Mouse (Mus musculus): Measurements from ENCODE around the gene Pde4a. TPM values are rescaled to one million over a fixed set of nuclear protein-coding genes. Genes with fewer than 3 reads are reported as not detected.

Pde4a gene
- polyA plus RNA-seq (2015; fragmentation: Nextera tagmentation; extraction: Ambion mirVana) = 4.7 TPM in 2 replicates

DNA sequence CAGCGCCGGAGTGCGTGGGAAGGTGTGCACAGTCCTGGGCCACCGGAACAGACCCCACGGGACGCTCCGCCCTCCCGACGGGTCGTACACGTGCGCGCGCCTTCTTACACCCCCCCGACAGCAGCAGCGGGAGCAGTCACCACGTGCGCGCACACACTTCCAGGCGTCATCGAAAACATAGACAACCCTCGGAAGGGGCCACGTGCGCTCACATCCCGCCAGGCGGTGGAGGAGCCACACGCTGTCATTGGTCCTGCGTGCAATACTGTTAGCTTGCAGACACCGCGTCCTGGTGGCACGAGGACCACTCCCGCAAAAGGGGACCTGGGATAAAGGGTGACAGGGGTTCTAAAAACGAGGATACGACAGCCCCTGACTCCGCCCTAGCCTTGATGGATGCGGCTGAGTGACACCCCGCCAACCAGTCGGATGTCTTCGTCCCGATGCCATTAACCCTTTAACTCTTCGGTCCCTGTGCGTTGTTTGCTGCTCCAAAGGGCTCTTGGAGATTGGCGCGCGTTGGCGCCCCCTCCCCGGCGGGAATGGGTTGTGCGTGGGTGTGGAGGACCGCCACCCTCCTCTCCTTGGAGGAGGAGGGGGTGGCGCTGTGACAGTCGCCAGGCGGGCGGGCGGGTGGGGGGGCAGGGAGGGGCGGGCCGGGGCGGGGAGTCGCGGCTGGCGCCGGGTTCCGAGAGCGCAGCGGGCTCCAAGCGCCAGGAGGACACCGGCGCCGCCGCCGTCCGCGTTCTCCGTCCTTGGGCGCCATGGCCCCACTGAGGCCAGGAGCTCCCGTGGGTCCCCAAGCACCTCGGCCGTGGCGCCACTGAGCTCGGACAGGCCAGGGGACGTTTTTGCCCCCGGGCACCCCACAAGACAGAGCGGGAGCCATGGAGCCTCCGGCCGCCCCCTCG is at the start of gene Pde4a:
Pde4a (plus strand) TSS at position 674 of the 911 bp plus-strand sequence.
- WGBS = under 1% methylated on average over 77 of the region's 86 CpGs
- Histone ChIP-seq H3K9ac (ENCODE audit: low read length) (peak within 1 kb of the TSS; percentile 66), H3K27ac (ENCODE audit: low read length) (no peak within 1 kb of the TSS), H3K27me3 (ENCODE audit: control insufficient read depth, insufficient read depth, low read length) (peaks cover 43% of the 10 kb centered on the region), H3K9me3 (replicated peaks; ENCODE audit: control insufficient read depth, low read length) (no peaks in the 10 kb centered on the region), H3K4me1 (ENCODE audit: control insufficient read depth, insufficient read depth, low read length) (peaks cover 32% of the 10 kb centered on the region), H3K4me3 (replicated peaks; ENCODE audit: low read length) (peak within 1 kb of the TSS; percentile 54), H3K36me3 (ENCODE audit: control insufficient read depth, insufficient read depth, low read length) (no peaks in the 10 kb centered on the region), H3K4me2 (ENCODE audit: low read depth, low read length) (peak within 1 kb of the TSS; percentile 87)
- ATAC-seq (ENCODE audit: insufficient read depth, low FRiP score) = no peak

DNA sequence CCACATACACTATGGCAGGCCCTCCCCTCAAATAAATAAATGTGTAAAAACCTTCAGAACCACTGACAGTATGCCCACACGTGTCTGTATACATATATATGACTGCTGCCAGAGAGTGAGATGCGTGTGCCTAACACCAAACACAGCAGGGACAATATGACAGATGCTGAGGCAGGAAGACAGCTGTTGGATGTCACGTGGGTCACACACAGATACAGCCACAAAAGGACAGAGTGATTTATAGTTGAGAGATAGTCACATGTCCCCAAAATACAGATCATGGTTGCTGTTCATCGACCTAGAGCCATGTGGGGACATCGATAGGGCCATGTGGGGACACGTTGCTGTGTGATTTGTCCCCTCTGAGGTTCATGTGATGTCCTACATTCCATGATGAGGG is 48.4 kb upstream of the Pde4a start:
- Histone ChIP-seq H3K4me3 (replicated peaks; ENCODE audit: low read length) (no peak overlapping the region), H3K9me3 (replicated peaks; ENCODE audit: control insufficient read depth, low read length) (no peaks in the 10 kb centered on the region), H3K4me2 (ENCODE audit: low read depth, low read length) (no peak overlapping the region), H3K27me3 (ENCODE audit: control insufficient read depth, insufficient read depth, low read length) (no peaks in the 10 kb centered on the region), H3K9ac (ENCODE audit: low read length) (no peak overlapping the region), H3K4me1 (ENCODE audit: control insufficient read depth, insufficient read depth, low read length) (no peaks in the 10 kb centered on the region), H3K36me3 (ENCODE audit: control insufficient read depth, insufficient read depth, low read length) (no peaks in the 10 kb centered on the region), H3K27ac (ENCODE audit: low read length) (no peak overlapping the region)
- no peak for ATAC-seq (ENCODE audit: insufficient read depth, low FRiP score)
- WGBS = 71% methylated on average over 6 of the region's 6 CpGs

DNA sequence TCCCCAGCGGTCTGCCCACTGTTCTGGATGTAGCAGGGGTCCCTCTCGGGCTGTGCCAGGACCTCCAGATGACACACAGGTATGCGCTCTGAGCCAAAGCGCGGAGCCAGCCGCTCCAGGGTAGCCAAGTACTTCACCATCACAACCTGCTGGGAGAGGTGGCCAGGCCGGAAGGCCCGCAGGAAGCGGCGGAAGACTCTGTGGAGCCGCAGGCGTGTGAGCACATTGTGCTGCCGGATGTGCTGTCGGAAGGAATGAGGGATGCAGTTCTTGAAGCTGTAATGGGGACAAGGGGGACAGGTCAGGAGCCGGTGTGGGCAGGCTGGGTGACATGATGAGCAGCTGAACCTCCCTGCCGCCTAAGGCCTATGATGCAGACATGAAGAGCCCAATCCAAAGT is 44.0 kb upstream of the Pde4a start:
- Histone ChIP-seq H3K4me1 (ENCODE audit: control insufficient read depth, insufficient read depth, low read length) (no peaks in the 10 kb centered on the region), H3K36me3 (ENCODE audit: control insufficient read depth, insufficient read depth, low read length) (peaks cover 10% of the 10 kb centered on the region; the same call in 1 of the 2 replicates), H3K27ac (ENCODE audit: low read length) (no peak overlapping the region), H3K9me3 (replicated peaks; ENCODE audit: control insufficient read depth, low read length) (no peaks in the 10 kb centered on the region), H3K27me3 (ENCODE audit: control insufficient read depth, insufficient read depth, low read length) (no peaks in the 10 kb centered on the region), H3K9ac (ENCODE audit: low read length) (no peak overlapping the region), H3K4me3 (replicated peaks; ENCODE audit: low read length) (no peak overlapping the region), H3K4me2 (ENCODE audit: low read depth, low read length) (no peak overlapping the region)
- WGBS = 88% methylated on average over 16 of the region's 16 CpGs
- ATAC-seq (ENCODE audit: insufficient read depth, low FRiP score) = no peak

- H3K4me1 ChIP-seq (ENCODE audit: control insufficient read depth, insufficient read depth, low read length) = no peaks in the 10 kb centered on the region
- H3K9ac ChIP-seq (ENCODE audit: low read length) = no peak overlapping the region
- H3K27me3 ChIP-seq (ENCODE audit: control insufficient read depth, insufficient read depth, low read length) = no peaks in the 10 kb centered on the region
- H3K4me2 ChIP-seq (ENCODE audit: low read depth, low read length) = no peak overlapping the region
- WGBS = 77% methylated on average over 5 of the region's 5 CpGs
- H3K9me3 ChIP-seq (replicated peaks; ENCODE audit: control insufficient read depth, low read length) = no peaks in the 10 kb centered on the region
- no peak overlapping the region for H3K4me3 ChIP-seq (replicated peaks; ENCODE audit: low read length)
- H3K27ac ChIP-seq (ENCODE audit: low read length) = no peak overlapping the region
- peaks cover 10% of the 10 kb centered on the region; the same call in 1 of the 2 replicates for H3K36me3 ChIP-seq (ENCODE audit: control insufficient read depth, insufficient read depth, low read length)
- ATAC-seq (ENCODE audit: insufficient read depth, low FRiP score) = no peak
These were observed 40.7 kb upstream of the Pde4a start for GRCm38 (mm10) chr9:21124837-21125236.

DNA sequence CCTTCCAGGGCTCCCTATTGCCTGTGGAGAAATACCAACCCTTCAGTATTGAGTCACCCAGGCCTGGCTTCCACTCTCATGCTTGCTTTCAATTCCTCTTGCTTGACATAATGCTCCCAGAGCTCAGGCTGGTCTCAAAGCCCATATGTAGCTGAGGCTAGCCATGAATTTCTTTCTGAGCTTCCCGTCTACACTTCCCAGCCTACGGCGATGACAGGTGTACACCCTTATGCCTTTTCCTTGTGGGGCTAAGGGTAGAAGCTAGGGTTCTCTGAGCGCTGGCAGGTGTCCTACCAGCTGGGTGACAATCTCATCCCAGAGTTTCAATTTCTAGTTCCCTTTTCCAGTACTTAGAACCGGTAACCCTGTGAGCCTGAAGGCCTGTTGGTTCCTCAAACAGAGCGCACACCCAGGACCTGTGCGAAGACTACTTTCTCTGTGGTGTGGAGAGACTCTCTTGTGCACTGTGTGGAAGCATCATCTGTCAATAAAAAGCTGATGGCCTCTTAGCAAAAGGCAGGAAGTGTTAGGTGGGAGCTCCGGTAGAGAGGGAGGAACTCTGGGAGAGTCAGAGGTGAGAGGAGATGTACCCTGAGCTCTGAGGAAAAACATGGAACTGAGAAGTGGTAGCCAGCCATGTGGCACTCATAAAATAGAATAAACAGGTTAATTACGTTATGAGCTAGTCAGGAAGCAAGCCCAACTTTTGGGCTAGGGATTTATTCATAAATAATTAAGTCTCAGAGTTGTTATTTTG is 39.8 kb upstream of the Pde4a start:
- Histone ChIP-seq H3K9me3 (replicated peaks; ENCODE audit: control insufficient read depth, low read length) (no peaks in the 10 kb centered on the region), H3K27me3 (ENCODE audit: control insufficient read depth, insufficient read depth, low read length) (no peaks in the 10 kb centered on the region), H3K4me1 (ENCODE audit: control insufficient read depth, insufficient read depth, low read length) (peaks cover 5% of the 10 kb centered on the region), H3K27ac (ENCODE audit: low read length) (no peak overlapping the region), H3K4me3 (replicated peaks; ENCODE audit: low read length) (no peak overlapping the region), H3K36me3 (ENCODE audit: control insufficient read depth, insufficient read depth, low read length) (peaks cover 10% of the 10 kb centered on the region; the same call in 1 of the 2 replicates), H3K4me2 (ENCODE audit: low read depth, low read length) (no peak overlapping the region), H3K9ac (ENCODE audit: low read length) (no peak overlapping the region)
- no peak for ATAC-seq (ENCODE audit: insufficient read depth, low FRiP score)
- 87% methylated on average over 9 of the region's 9 CpGs for WGBS

GRCm38 (mm10) chr9:21126259-21126627 is 39.3 kb upstream of the Pde4a start:
- no peaks in the 10 kb centered on the region for H3K27me3 ChIP-seq (ENCODE audit: control insufficient read depth, insufficient read depth, low read length)
- H3K36me3 ChIP-seq (ENCODE audit: control insufficient read depth, insufficient read depth, low read length) = peaks cover 10% of the 10 kb centered on the region; the same call in 1 of the 2 replicates
- H3K9ac ChIP-seq (ENCODE audit: low read length) = no peak overlapping the region
- 62% methylated on average over 2 of the region's 2 CpGs for WGBS
- no peak overlapping the region for H3K4me3 ChIP-seq (replicated peaks; ENCODE audit: low read length)
- peaks cover 5% of the 10 kb centered on the region for H3K4me1 ChIP-seq (ENCODE audit: control insufficient read depth, insufficient read depth, low read length)
- no peak for ATAC-seq (ENCODE audit: insufficient read depth, low FRiP score)
- no peak overlapping the region for H3K4me2 ChIP-seq (ENCODE audit: low read depth, low read length)
- H3K9me3 ChIP-seq (replicated peaks; ENCODE audit: control insufficient read depth, low read length) = no peaks in the 10 kb centered on the region
- H3K27ac ChIP-seq (ENCODE audit: low read length) = no peak overlapping the region

GRCm38 (mm10) chr9:21131059-21131956 is 34.2 kb upstream of the Pde4a start, which contains the start of gene Tyk2:
Gene Tyk2, minus strand, starts transcription at chr9:21131243.
- WGBS = 6% methylated on average over 37 of the region's 37 CpGs
- Histone ChIP-seq H3K9ac (ENCODE audit: low read length) (peak within 1 kb of the TSS; percentile 76), H3K36me3 (ENCODE audit: control insufficient read depth, insufficient read depth, low read length) (no peaks in the 10 kb centered on the region), H3K4me1 (ENCODE audit: control insufficient read depth, insufficient read depth, low read length) (peaks cover 5% of the 10 kb centered on the region), H3K9me3 (replicated peaks; ENCODE audit: control insufficient read depth, low read length) (no peaks in the 10 kb centered on the region), H3K4me2 (ENCODE audit: low read depth, low read length) (peak within 1 kb of the TSS; percentile 71), H3K27me3 (ENCODE audit: control insufficient read depth, insufficient read depth, low read length) (no peaks in the 10 kb centered on the region), H3K27ac (ENCODE audit: low read length) (peak within 1 kb of the TSS; percentile 68), H3K4me3 (replicated peaks; ENCODE audit: low read length) (peak within 1 kb of the TSS; percentile 76)
- peak; percentile 97 for ATAC-seq (ENCODE audit: insufficient read depth, low FRiP score)

DNA sequence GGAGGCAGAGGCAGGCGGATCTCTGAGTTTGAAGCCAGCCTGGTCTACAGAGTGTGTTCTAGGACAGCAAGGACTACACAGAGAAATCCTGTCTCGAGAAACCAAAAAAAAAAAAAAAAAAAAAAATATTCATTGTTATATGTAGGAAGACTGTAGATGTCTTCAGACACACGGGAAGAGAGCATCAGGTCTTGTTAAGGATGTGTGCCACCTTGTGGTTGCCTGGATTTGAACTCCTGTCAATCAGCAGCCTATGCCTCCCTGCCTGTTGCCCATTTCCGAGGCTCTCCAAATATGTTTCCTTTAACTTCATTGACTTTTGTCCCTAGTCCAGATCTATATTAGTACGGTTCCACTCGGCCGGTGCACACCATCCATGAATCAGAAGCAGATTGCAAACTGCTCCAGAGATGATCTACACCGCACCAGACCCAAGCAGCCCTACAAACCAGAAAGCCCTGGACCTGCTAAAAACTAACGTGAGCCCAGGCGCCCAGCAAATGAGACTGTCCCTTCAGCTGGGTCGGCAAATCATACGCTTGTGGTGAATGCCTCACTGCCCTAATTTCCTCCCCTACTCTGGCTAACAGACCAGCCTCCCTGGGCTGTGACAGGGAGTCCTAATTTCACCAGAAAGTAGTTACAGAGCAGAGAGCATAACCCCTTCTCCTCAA is 33.3 kb upstream of the Pde4a start:
- Histone ChIP-seq H3K36me3 (ENCODE audit: control insufficient read depth, insufficient read depth, low read length) (no peaks in the 10 kb centered on the region), H3K4me3 (replicated peaks; ENCODE audit: low read length) (no peak overlapping the region), H3K9me3 (replicated peaks; ENCODE audit: control insufficient read depth, low read length) (no peaks in the 10 kb centered on the region), H3K27ac (ENCODE audit: low read length) (no peak overlapping the region), H3K9ac (ENCODE audit: low read length) (no peak overlapping the region), H3K4me1 (ENCODE audit: control insufficient read depth, insufficient read depth, low read length) (peaks cover 5% of the 10 kb centered on the region), H3K27me3 (ENCODE audit: control insufficient read depth, insufficient read depth, low read length) (no peaks in the 10 kb centered on the region), H3K4me2 (ENCODE audit: low read depth, low read length) (no peak overlapping the region)
- ATAC-seq (ENCODE audit: insufficient read depth, low FRiP score) = no peak
- WGBS = 82% methylated on average over 12 of the region's 12 CpGs

All from stomach, embryonic 16.5 days (tissue).